Mouse (Mus musculus) bone marrow macrophage, adult 2 months (primary cell): ENCODE measurements at regions not wholly inside any gene's neighbourhood (a gene's known extent, or its start where the extent isn't known, plus 50 kb on each side); places are given as distances from the start of the nearest gene placed in this dataset.

Experiments
- CTCF ChIP-seq: IDR thresholded peaks from 2 replicates; pipeline ENCODE4 v1.5.1; 2012; ENCODE audit warnings: low read depth, mild to moderate bottlenecking, low read length, moderate library complexity
- POLR2A ChIP-seq: IDR thresholded peaks from 2 replicates; pipeline ENCODE4 v1.6.1; 2012; ENCODE audit warnings: mild to moderate bottlenecking, low read depth, low read length, borderline replicate concordance

- TF ChIP-seq CTCF (no peak), POLR2A (no peak)
These were observed 174.2 kb downstream of the Abhd5 start for GRCm38 (mm10) chr9:122525621-122526055.
